Mouse (Mus musculus) cerebellum, postnatal 10 days (tissue): ENCODE results near the gene Fam136a.
A peak's percentile ranks its signal among the peaks of the same experiment; 100 is the strongest.
"Not testable (repeated sequence)": the region's sequence is repeated elsewhere in the genome, so short reads cannot be mapped to it uniquely, and the experiment has no call there.

Source experiments
- DNase-seq, 2 experiments: peaks; one replicate each; pipeline ENCODE4 v3.0.0; 2021; ENCODE audit warnings: mixed read lengths in 2 of 2

Gene Fam136a

DNA sequence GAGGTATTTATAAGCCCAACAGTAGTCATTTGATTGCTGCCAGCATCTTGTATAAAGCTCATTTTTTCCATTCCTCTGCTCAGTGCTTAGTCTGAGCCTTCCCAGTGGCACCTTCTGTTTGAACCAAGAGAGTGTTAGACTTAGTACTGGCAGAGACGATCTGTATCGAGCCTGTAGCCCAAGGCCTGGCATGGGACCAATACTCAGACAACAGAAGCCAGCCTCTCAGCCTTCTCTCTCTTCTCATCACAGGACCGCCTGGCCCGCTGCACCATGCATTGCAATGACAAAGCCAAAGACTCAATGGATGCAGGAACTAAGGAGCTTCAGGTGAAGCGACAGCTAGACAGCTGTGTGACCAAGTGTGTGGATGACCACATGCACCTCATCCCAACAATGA is 3.0 kb downstream of the Fam136a start:
- DNase-seq, result peak; percentile 22 to 30

DNA sequence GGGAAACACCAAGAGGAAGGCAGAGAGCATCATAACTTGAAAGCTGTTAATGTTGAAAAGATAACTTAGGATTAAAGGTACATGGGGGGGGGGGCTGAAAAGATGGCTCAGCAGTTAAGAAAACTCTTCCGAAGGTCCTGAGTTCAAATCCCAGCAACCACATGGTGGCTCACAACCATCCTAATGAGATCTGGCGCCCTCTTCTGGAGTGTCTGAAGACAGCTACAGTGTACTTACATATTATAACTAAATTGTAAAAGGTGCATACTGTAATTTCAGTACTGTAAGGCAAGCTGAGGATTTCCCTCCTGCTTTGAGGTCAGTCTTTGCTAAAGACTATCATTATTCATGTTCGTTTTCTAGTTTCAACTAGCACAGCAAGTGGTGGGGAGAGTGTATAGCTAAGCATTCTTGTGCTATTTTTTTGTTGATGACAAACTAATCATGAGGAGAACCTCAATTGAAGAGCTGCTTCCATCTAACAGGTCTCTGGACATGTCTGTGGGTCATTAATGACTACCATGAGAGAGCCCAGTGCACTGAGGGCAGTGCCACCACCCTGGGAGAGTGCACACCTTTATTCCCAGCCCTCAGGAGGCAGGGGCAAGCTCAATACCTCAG is 4.8 kb downstream of the Fam136a start:
- peak; percentile 29 to 49 for DNase-seq

DNA sequence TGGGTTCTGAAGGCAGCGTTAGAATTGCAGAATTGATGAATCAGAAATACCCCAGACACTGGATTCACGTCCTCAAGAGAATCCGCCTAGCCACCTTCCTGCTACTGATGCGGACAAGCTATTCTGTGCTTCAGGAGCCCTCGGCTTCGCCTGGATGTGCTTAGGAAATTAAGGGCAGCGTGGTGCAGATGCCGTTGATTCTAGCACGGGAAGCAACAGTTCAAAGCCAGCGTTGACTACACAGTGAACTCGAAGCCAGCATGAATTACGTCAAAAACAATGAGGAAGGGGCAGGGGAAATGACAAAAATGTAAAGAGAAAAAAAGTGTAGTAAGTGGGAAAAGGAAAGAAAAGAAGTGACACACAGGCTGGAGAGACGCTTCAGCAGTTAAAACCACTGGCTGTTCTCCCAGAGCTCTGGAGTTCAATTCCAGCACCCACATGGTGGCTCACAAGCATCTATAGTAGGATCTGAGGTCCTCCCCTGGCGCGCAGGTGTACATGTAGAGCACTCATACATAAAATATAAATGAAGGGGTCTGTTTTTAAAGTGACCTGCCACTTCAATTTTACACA is 5.4 kb downstream of the Fam136a start, which contains the start of gene Snrpg:
Gene Snrpg (plus strand): TSS at position 541 of the 576 bp plus-strand sequence.
- no peak for DNase-seq

DNA sequence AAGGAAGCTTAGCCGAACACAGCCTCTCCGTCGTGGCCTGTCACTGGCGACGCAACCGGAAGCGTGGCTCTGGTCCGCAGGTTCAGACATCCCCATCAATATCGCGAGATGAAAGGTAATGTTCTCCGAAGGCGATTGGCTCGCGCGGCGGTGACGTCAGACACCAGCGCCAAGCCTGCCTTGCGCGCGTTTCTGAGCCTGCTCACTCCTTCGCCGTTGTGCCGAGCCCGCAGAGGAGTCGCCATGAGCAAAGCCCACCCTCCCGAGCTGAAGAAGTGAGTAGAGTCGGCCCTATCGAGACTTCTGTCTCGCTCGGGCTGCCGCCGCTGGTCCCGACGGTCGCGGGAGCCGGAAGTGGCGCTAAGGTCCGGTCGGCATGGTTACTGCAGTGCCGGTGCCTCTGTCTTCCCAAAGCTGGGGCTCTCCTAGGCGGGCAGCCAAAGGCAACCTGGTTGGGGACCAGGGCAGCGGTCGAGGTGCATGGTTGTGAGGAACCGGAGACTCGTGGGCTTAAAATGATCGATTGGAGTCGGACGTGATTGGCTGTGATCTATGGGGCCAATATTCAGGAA is 6.0 kb downstream of the Fam136a start:
- DNase-seq, result peak; percentile 98

DNA sequence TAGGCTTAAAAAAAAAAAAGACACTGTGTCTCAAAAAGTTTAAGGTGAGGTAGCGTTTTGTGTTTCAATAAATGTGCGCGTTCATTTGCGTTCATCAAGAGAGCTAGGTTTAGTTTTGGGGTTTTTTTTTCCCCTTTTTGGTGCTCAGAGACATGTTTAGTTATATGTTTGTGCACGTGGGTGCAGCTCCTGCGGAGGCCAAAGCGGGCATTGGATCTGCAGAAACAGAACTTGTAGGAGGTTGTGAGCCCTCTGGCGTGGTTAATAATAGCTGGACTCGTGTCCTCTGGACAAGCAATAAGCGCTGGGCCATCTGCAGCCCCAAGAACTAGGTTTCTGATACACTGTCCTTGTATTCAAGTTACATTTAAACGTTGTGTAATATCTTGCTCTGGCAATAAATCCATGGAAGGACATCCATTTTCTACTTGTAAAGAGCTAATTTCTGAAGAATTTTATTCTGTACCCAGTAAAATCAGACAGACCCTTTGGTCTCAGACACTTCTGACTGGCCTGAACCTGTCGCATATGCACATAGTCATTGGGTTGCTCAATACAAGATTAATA is 6.6 kb downstream of the Fam136a start:
- no peak for DNase-seq

DNA sequence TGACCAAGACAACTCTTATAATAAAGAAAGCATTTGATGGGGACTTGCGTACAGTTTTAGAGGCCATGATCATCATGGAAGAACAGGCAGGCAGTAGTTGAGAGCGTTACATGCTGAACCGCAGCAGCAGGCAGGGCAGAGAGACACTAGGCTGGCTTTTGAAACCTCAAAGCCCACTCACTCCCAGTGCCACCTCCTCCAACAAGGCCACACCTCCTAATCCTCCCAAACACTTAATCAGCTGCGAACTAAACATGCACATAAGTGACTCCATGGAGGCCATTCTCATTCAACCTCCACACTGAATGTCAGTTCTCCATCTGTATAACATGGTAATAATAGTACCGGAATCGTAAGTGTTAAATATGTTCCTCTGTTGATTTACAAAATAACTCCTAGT is 8.1 kb downstream of the Fam136a start:
- DNase-seq, result no peak

DNA sequence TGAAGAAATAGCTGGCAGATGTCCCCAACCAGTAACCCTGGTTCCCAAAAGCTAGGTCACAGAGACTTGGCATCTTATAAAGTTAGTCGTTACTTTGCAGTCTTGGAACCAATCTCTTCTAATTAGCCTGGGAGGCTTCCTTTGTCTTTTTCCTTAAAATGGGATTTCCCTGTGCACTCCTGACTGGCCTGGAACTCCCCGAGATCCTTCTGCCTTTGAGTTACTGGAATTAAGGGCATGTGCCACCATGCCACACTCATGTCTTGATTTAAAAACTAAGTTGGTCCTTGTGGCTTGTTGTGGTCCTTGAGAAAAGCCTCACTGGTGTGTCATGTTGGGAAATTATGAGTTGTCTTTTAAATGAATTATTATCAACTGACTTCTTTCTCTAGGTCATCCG is 12.9 kb downstream of the Fam136a start:
- no peak for DNase-seq

DNA sequence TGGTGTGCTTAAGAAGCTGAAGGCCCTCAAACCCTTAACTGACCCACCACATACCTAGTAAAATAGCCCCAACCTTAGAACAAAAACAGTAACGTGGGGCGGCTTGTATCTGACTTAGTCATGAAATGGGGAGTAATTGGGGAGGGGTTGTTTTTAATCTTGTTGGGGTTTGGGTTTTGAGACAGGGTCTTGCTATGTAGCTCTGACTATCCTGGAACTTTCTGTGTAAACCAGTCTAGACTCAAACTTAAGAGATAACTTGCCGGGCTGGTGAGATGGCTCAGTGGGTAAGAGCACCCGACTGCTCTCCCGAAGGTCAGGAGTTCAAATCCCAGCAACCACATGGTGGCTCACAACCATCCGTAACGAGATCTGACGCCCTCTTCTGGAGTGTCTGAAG is 14.7 kb downstream of the Fam136a start:
- DNase-seq, result not testable (repeated sequence)

DNA sequence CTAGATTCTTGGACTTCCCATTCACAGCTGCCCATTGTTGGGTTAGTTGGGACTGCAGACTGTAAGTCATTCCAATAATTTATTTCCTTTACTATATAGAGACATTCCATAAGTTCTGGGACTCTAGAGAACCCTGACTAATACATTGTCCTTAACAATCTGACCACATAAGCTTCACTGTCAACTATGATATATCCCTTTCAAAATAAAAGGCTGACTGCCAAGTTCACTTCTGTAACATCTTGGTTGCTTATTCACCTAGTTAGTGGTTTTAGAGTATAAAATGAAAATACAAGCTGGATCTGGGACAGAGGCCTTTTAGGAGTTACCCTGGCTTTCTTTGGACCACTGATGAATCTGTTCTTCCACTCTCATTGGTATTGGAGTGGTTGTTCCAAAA is 17.1 kb downstream of the Fam136a start:
- DNase-seq, result no peak

DNA sequence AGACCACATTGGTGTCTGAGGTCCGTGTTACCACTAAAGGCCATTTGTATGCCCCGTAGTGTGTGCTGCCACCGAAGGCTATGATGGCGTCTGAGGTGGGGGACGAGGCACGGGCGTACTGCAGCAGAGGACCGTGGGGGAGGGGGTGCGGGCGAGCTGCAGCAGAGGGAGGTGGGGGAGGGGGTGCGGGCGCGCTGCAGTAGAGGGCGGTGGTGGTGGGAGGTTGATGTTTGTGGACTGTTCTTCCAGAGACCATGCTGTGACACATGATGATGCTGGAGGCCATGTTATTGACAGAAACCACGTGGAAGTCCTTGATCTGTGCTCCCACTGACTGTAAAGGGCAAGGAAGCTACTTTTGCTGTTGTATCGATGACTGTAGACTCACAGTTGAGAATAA is 17.9 kb downstream of the Fam136a start:
- no peak for DNase-seq

DNA sequence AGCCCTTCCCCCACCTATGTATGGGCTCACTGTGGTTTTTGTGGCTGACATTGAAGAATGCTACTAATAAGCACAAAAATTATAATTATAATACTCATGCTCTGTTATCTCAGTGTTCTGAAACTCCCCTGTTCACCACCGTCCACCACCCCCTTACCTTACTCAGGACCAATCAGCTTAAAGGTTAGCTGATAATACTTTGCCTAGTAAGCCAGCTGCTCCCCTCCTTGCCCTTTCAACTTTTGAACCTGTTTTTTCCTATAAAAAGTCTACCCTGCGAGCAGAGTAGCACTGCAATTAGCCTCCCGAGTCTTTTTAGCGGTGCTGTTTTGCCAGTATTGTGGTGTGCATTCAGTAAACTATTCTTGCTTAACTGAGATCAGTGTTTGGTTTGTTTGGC is 19.2 kb downstream of the Fam136a start:
- DNase-seq, result no peak

DNA sequence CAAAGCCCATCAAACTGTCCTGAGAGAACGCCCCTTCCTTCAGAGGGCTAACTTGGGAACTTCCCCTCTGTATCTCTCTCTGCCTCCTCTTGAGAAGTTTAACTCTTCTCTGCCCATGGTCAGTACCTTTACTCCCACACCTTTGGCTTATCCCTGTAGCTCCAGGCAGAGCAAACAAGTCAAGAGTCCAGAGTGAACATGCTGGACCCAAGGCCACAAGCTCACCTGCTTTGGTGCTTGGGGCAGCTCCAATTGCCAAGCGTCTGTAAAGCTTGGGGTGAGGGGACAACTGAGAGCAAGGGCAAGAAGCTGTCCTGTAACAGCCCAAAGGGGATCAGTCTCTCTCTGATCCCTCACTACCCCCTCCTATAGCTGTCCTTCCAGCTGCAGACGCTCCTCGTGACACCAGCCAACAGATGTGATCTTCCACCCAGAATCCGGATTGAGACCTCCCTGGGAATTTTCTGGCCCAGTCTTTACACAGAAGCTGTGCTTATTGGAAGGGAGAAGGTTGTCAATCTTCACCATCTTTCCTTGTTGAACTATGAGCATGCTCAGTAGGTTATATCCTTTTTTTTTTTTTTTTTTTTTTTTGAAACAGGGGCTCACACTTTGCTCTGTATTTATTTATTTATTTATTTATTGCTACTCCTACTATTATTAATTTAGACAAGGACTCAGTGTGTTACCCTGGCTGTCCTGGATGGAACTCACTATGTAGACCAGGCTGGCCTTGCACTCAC is 20.1 kb downstream of the Fam136a start:
- DNase-seq, result no peak

DNA sequence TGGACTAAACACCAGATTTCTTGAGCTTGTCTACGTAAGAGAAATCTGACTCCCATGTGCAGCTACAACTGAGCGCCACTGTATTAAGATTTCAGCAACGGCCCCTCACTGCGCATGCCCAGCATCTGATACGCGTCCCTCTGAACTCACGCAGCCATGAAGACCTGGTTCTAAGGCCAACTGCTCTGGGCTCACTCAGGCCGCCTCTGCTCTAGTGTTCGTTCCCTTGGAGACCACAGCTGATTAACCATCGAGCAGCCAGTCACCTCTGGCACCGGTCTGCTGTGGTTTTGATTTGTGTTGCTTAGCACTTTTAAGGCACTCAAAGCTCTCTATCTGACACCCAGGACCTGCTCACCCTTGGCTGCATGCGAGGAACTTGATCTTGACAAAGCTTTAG is 21.9 kb downstream of the Fam136a start:
- no peak for DNase-seq

DNA sequence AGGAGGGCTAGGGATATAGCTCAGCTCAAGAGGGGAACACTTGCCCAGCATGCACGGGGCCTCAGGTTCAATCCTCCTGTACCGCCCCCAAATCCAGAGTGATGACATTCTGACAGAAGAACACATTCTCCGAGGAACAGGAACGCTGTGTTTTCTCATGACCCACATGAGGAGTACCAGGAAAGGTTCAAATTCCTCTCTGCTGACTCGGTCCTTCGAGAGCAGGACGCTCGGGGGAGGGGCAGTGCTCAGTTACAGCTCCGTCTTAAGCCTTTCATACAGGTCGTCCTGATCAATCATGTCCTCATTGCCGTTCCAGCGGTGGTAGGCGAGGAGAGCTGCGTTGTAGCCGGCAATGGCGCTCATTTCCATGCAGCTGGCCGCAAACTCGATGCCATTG is 23.0 kb downstream of the Fam136a start:
- no peak for DNase-seq

DNA sequence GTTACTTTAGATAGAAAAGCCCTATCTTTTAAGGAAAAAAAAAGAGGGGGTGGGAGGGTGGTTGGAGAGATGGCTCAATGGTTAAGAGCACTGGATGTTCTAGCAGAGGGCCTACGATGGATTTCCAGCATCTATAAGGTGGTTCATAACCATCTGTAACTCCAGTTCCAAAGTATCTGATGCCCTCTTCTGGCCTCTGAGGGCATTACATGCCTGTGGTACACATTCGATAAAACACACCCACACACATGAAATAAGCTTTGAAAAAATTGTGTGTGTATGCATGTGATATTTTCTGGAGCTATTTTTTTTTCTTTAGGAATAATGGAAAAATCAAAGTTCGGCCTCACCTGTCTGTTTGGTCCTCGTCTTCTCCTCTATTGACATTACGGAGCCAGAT is 25.9 kb downstream of the Fam136a start:
- peak in 1 of 2 experiments; percentile 31 for DNase-seq

DNA sequence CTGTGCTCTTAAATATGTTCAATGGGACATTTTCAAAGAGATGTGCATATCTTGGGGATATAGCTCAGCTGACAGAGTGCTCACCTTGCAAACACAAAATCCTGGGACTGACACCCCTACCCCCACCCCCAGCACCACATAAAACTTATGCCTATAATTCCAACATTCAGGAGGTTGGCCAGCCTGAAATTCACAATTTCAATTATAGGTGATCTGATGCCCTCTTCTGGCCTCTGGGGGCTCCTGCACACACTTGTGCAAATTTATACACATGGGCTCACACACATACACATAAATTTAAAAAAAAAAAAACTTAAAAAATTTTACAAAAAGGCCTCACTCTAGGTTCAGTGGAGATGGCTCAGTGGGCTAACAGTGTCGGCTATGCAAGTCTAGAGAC is 27.7 kb downstream of the Fam136a start:
- peak in 1 of 2 experiments; percentile 32 for DNase-seq

DNA sequence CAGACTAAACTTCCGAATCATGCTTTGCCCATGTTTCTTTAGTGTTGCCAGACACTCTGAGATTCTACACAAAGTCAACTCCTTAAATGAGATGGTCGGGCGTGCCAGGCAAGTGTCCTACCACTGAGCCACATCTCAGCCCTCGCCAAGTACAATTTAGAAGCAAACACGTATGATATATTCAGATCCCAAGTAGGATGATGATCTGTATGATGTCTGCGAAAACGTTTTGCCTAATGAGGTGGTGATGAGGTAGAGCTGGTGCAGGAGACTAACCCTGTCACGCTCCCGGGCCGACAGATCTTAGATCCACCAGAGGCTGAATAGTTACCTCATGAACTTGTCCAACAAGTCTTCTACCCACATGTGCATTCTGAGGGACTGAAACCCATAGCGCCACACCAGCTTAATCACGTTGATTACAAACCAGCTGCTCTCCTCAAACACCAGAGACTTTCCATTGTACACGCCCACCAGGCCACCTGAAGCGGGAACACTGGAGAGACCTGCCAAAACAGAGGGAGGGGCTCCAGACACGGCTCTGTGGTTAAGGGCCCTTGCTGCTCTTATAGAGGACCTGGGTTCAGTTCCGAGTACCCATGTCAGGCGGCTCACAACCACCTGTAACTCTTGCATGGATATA is 28.8 kb downstream of the Fam136a start:
- no peak for DNase-seq

DNA sequence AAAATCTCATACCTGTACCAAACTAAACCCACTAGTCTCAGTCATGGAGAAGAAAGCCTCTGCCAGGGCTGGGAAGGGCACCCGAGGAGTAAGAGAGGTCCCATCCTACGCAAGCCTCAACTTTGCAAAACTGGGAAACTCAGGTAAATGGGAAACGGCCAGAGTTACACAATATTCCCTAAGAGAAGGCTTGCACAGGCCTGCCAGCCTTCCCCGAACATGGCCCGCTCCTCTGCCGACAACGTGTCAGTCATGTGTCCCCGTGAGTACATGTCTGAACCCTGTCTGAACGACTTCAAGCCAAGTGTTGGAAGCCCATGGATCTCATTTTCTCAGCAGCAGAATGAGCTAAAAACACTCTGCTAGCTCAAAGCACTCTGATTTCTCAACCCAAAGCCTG is 29.6 kb downstream of the Fam136a start:
- no peak for DNase-seq

DNA sequence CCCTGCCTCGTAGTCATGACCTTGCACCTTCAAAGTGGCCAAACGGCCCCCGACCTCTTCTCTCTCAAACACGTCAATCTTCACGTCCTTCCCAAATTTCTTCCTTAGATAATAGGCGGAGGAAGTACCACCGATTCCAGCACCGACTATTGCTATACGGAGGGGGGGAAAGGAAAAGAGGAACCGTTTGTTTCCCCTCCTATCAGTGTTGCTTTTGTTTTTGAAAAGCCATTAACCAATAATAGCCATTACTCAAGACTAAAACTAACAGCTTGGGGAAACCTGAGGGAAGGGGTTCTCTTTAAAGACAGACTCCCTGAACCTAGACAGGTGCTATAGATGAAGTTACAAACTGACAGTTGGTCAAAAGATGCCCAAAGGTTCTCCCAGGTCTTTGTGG is 30.5 kb downstream of the Fam136a start:
- peak in 1 of 2 experiments; percentile 24 for DNase-seq

DNA sequence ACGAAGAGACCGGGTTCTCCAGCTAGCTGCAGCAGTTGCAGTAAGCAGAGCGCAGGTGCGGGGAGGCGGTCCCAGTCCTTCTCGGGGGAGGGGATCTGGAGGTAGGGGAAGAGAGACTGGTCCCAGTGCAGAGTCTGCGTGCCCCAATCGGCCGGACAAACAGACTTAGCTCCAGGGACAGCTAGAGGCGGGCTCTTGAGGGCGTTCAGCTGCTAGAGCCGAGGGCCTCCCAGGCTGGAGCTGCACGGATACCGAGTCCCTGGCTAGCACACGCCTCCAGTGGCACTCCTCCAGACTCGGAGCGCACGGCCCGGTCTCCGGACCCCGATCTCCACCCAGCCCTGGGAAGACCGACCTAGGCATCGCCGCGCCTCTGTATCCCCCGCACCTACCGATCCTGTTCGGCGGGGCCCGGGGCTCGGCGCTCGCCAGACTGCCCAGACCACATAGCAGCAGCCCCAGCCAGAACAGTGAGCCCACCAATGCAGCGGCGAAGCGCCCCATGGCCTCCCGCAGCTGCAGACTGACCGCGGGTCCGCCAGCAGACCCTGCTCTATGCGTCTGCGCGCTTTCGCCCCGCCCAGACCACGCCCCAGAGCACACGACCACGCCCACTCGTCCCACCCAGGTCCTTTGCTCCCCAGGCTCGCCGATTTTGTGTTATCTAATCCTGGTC is 31.3 kb downstream of the Fam136a start, which contains the start of gene Pcyox1:
Gene Pcyox1 (minus strand): TSS at position 574 of the 676 bp plus-strand sequence.
- DNase-seq, result peak; percentile 94 to 95

DNA sequence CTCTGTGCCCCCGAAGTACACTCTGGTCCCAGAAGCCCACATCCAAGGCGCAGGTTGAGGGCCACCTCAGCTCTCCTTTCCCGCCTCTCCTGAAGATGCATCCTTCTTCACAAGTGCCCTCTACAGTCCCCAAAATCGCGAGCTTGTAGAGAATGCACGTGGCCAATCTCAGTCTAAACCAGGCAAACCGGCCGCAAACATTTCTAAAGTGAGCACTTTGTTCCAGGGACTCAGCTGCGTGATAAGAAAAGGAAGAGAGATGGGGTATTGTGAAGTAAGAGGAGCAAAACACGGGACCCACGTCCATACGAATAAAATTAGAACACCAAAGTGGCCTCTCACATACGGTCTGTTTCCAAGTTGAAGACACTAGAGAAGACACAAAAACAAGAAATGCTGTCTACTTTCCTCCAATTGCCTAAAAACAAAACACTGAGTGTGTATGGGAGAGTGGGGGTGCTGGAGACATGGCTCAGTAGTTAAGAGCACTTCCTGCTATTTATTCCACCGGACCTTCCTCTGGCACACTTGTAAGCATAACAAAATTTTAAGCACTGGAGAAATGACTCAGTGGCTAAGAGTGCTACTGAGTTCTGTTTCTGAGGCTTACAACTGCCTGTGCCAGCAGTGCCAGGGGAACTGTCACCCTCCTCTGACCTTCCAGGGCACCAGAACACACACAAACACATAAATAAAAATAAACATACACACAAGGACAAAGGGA is 32.0 kb downstream of the Fam136a start:
- no peak for DNase-seq

DNA sequence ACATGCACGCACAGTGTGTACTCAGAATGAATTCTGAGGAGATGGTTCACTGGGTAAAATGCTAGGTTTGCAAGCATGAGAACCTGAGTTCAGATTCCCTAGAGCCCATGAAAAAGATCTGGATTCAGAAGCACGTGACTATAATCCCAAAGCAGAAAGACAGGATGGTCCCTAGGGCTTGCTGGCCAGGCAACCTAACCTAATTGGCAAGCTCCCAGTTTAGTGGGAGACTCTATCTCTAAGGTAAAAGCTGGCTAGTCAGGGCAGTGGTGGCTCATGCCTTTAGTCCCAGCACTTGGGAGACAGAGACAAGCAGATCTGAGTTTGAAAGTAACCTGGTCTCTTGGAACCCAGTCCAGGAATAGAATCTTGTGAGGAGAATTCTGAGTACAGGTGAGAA is 33.5 kb downstream of the Fam136a start:
- no peak for DNase-seq
